In the genomic region with DNA sequence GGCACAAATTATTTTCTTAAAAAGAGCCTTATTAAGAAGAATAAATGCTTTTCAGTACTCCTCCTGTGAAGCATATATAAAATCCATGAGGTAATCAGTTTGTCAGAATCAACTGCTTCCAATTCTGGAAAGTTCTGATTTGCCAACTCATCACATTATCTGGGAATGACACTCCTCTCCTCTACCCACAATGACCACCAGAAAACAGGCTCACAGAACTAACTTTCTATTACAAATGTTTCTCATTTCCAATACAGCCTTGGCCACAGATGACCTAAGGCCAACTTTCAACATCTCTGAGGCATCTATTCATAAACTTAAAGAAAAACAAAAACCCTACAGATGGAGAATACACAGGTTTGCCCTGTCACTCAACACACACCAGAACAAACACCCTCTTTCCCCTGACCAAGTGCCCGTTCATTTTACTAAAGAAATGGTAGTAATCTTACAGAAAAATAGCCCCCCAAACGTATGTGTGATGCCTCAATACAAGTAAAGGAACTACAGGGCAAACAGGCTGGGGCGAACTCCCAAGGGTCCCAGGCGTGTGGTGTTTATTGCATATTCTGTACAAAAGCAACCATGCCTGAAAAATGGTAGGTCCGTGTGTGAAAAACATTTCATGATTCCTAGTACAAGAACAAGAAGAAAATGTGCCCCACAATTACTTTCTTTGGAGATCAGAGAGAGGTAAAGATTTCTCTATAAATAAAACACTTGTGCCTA, we compare ENCODE assay signal across 9 mouse cellular contexts. TPM values are rescaled to one million over a fixed set of nuclear protein-coding genes. Genes with fewer than 3 reads are reported as not detected.
DNase-seq lines count a peak whose midpoint lies in the region; ATAC-seq lines count a peak whose summit lies in the region.
"Had no signal": no experiment of that assay in that cellular context is flagged by ENCODE, and none has a peak within 500 bp of the region (broad histone marks: within the 10 kb centered on the region; RNA-seq: fewer than 3 reads in every experiment).

No protein-coding gene starts in this region.

- no peak for ATAC-seq in kidney, embryonic 14.5 days (ENCODE audit: low FRiP score, low TSS enrichment)
- ATAC-seq in embryonic facial prominence, embryonic 13.5 days (ENCODE audit: insufficient number of reproducible peaks, insufficient read depth, low FRiP score, low TSS enrichment, low read depth): no peak
- ATAC-seq in intestine, embryonic 14.5 days (replicated peaks; ENCODE audit: low FRiP score, low TSS enrichment, low read depth): no peak
- ATAC-seq in neural tube, embryonic 12.5 days (ENCODE audit: low FRiP score, low read depth): no peak

- no peaks in the 10 kb centered on the region for H3K9me3 ChIP-seq in kidney, embryonic 14.5 days (ENCODE audit: control insufficient read depth, low read length)
- no peaks in the 10 kb centered on the region for H3K9me3 ChIP-seq in embryonic facial prominence, embryonic 13.5 days
- H3K9me3 ChIP-seq in intestine, embryonic 14.5 days (ENCODE audit: control insufficient read depth, low read length): no peaks in the 10 kb centered on the region
- no peaks in the 10 kb centered on the region for H3K9me3 ChIP-seq in neural tube, embryonic 12.5 days

- WGBS in kidney, embryonic 14.5 days: 40% methylated on average over 5 of the region's 5 CpGs
- WGBS in embryonic facial prominence, embryonic 13.5 days: 18% methylated on average over 5 of the region's 5 CpGs
- 26% methylated on average over 5 of the region's 5 CpGs for whole genome bisulfite sequencing in intestine, embryonic 14.5 days
- 13% methylated on average over 5 of the region's 5 CpGs for WGBS in neural tube, embryonic 12.5 days

- H3K4me1 ChIP-seq in kidney, embryonic 14.5 days (ENCODE audit: control insufficient read depth, insufficient read depth, low read length): peaks cover 24% of the 10 kb centered on the region
- peaks cover 55% of the 10 kb centered on the region for H3K4me1 ChIP-seq in embryonic facial prominence, embryonic 13.5 days
- peaks cover 29% of the 10 kb centered on the region for H3K4me1 ChIP-seq in intestine, embryonic 14.5 days (replicated peaks; ENCODE audit: control insufficient read depth, insufficient read depth, low read length)
- peaks cover 47% of the 10 kb centered on the region for H3K4me1 ChIP-seq in neural tube, embryonic 12.5 days

- peak overlapping the region; percentile 56 for H3K4me2 ChIP-seq in kidney, embryonic 14.5 days (replicated peaks; ENCODE audit: low read depth, low read length)
- H3K4me2 ChIP-seq in embryonic facial prominence, embryonic 13.5 days: peak overlapping the region; percentile 82
- H3K4me2 ChIP-seq in intestine, embryonic 14.5 days (ENCODE audit: low read length): peak overlapping the region; percentile 59
- H3K4me2 ChIP-seq in neural tube, embryonic 12.5 days (replicated peaks): peak overlapping the region; percentile 90

- H3K4me3 ChIP-seq in kidney, embryonic 14.5 days (ENCODE audit: low read length): peak overlapping the region; percentile 35
- H3K4me3 ChIP-seq in embryonic facial prominence, embryonic 13.5 days: peak overlapping the region; percentile 71
- H3K4me3 ChIP-seq in intestine, embryonic 14.5 days (ENCODE audit: low read depth, low read length): peak overlapping the region; percentile 41
- H3K4me3 ChIP-seq in neural tube, embryonic 12.5 days: peak overlapping the region; percentile 46

- peaks cover 10% of the 10 kb centered on the region; the same call in 1 of the 2 replicates for H3K36me3 ChIP-seq in kidney, embryonic 14.5 days (ENCODE audit: control insufficient read depth, insufficient read depth, low read length)
- peaks cover 24% of the 10 kb centered on the region for H3K36me3 ChIP-seq in embryonic facial prominence, embryonic 13.5 days
- 0 out of 2 replicates have a peak, but pooled peaks cover 4% of the 10 kb centered on the region for H3K36me3 ChIP-seq in intestine, embryonic 14.5 days (ENCODE audit: control insufficient read depth, insufficient read depth, low read length)
- H3K36me3 ChIP-seq in neural tube, embryonic 12.5 days: peaks cover 13% of the 10 kb centered on the region

- no peaks in the 10 kb centered on the region for H3K27me3 ChIP-seq in kidney, embryonic 14.5 days (ENCODE audit: control insufficient read depth, insufficient read depth, low read length)
- H3K27me3 ChIP-seq in embryonic facial prominence, embryonic 13.5 days: no peaks in the 10 kb centered on the region
- H3K27me3 ChIP-seq in intestine, embryonic 14.5 days (replicated peaks; ENCODE audit: control insufficient read depth, insufficient read depth, low read length): 0 out of 2 replicates have a peak, but pooled peaks cover 2% of the 10 kb centered on the region
- H3K27me3 ChIP-seq in neural tube, embryonic 12.5 days (replicated peaks): no peaks in the 10 kb centered on the region

- DNase-seq in kidney, postnatal 36 days: no peak
- DNase-seq in intestine, embryonic 14.5 days (ENCODE audit: low spot score): no peak
- no peak for DNase-seq in layer of hippocampus, postnatal 10 days (ENCODE audit: low spot score in 2 of 2)
- DNase-seq in layer of hippocampus, postnatal 36 days: no peak
- DNase-seq in left cerebral cortex, postnatal 4 days: no peak

- intact Hi-C loops in left cerebral cortex, postnatal 4 days (cut with DNase I): no loop called here

- H3K27ac ChIP-seq in kidney, embryonic 14.5 days (ENCODE audit: low read depth, low read length): no peak overlapping the region
- H3K27ac ChIP-seq in embryonic facial prominence, embryonic 13.5 days: peak overlapping the region; percentile 57
- H3K27ac ChIP-seq in intestine, embryonic 14.5 days (ENCODE audit: low read depth): no peak overlapping the region
- H3K27ac ChIP-seq in neural tube, embryonic 12.5 days: no peak overlapping the region

- H3K9ac ChIP-seq in kidney, embryonic 14.5 days (ENCODE audit: low read depth, low read length): peak overlapping the region; percentile 51; the same call in 1 of the 2 replicates
- peak overlapping the region; percentile 71 for H3K9ac ChIP-seq in embryonic facial prominence, embryonic 13.5 days
- H3K9ac ChIP-seq in intestine, embryonic 14.5 days (ENCODE audit: low read length): peak overlapping the region; percentile 33
- peak overlapping the region; percentile 61 for H3K9ac ChIP-seq in neural tube, embryonic 12.5 days

RNA-seq across cellular contexts. Expression of a gene that starts 5.6 kb away (rescaled TPM):
- polyA plus RNA-seq in kidney, embryonic 14.5 days (2014; fragmentation: Nextera tagmentation; extraction: Ambion mirVana): 1.9 and 3.8 TPM in 2 replicates
- 9.2 and 9.5 TPM in 2 replicates for polyA plus RNA-seq in embryonic facial prominence, embryonic 13.5 days (2015; fragmentation: Nextera tagmentation; extraction: Ambion mirVana)
- 3.9 and 4.0 TPM in 2 replicates for polyA plus RNA-seq in intestine, embryonic 14.5 days (2014; fragmentation: Nextera tagmentation; extraction: Ambion mirVana)
- polyA plus RNA-seq in neural tube, embryonic 12.5 days (2016; fragmentation: Nextera tagmentation; extraction: Ambion mirVana): 11.8 and 12.6 TPM in 2 replicates
- 10 to 100 TPM; 29.7 to 31.3 TPM for total RNA-seq in layer of hippocampus, postnatal 10 days (2021)
- total RNA-seq in layer of hippocampus, postnatal 36 days (2021): 10 to 100 TPM; 18.2 to 21.4 TPM
- total RNA-seq in left cerebral cortex, postnatal 4 days (2021): 10 to 100 TPM; 30.5 to 30.8 TPM

RNA-seq across cellular contexts. Expression of a gene that starts 30.6 kb away (rescaled TPM):
- 6.7 and 7.0 TPM in 2 replicates for polyA plus RNA-seq in kidney, embryonic 14.5 days (2014; fragmentation: Nextera tagmentation; extraction: Ambion mirVana)
- polyA plus RNA-seq in embryonic facial prominence, embryonic 13.5 days (2015; fragmentation: Nextera tagmentation; extraction: Ambion mirVana): 6.3 and 7.6 TPM in 2 replicates
- polyA plus RNA-seq in intestine, embryonic 14.5 days (2014; fragmentation: Nextera tagmentation; extraction: Ambion mirVana): 5.3 and 6.8 TPM in 2 replicates
- 8.7 and 9.5 TPM in 2 replicates for polyA plus RNA-seq in neural tube, embryonic 12.5 days (2016; fragmentation: Nextera tagmentation; extraction: Ambion mirVana)
- 1 to 10 TPM; 5.8 to 5.9 TPM for total RNA-seq in layer of hippocampus, postnatal 10 days (2021)
- total RNA-seq in layer of hippocampus, postnatal 36 days (2021): 1 to 10 TPM; 7.7 to 7.8 TPM
- total RNA-seq in left cerebral cortex, postnatal 4 days (2021): 1 to 10 TPM; 3.7 to 3.8 TPM

RNA-seq across cellular contexts. Expression of a gene that starts 52.7 kb away (rescaled TPM):
- 7.7 and 12.5 TPM in 2 replicates for polyA plus RNA-seq in kidney, embryonic 14.5 days (2014; fragmentation: Nextera tagmentation; extraction: Ambion mirVana)
- 25.5 and 29.0 TPM in 2 replicates for polyA plus RNA-seq in embryonic facial prominence, embryonic 13.5 days (2015; fragmentation: Nextera tagmentation; extraction: Ambion mirVana)
- polyA plus RNA-seq in intestine, embryonic 14.5 days (2014; fragmentation: Nextera tagmentation; extraction: Ambion mirVana): 13.0 and 14.2 TPM in 2 replicates
- 30.7 and 31.0 TPM in 2 replicates for polyA plus RNA-seq in neural tube, embryonic 12.5 days (2016; fragmentation: Nextera tagmentation; extraction: Ambion mirVana)
- not detected for total RNA-seq in layer of hippocampus, postnatal 10 days (2021)
- not detected for total RNA-seq in layer of hippocampus, postnatal 36 days (2021)
- total RNA-seq in left cerebral cortex, postnatal 4 days (2021): not detected
- total RNA-seq: heart, adult 18-20 months had no signal
